8 mouse cellular contexts compared by ENCODE assay signal in genomic region chr5:140035025-140035330, GRCm38 (mm10).
DNase-seq lines count a peak whose midpoint lies in the region; ATAC-seq and TF ChIP-seq lines count a peak whose summit lies in the region.
"Had no signal": no experiment of that assay in that cellular context is flagged by ENCODE, and none has a peak within 500 bp of the region (broad histone marks: within the 10 kb centered on the region; RNA-seq: fewer than 3 reads in every experiment).

No protein-coding gene starts in this region.

- no peak overlapping the region for H3K27ac ChIP-seq in midbrain, postnatal 0 days (ENCODE audit: low read depth, low read length)
- no peak overlapping the region for H3K27ac ChIP-seq in midbrain, embryonic 10.5 days (replicated peaks)
- H3K27ac ChIP-seq in liver, adult 2 months (replicated peaks; ENCODE audit: insufficient read depth, low read depth, low read length), result no peak overlapping the region
- no peak overlapping the region for H3K27ac ChIP-seq in heart, embryonic 11.5 days (ENCODE audit: low read depth, low read length)

- no peaks in the 10 kb centered on the region for H3K4me1 ChIP-seq in midbrain, postnatal 0 days (ENCODE audit: insufficient read depth, low read length)
- H3K4me1 ChIP-seq in midbrain, embryonic 10.5 days, result peaks cover 10% of the 10 kb centered on the region
- no peaks in the 10 kb centered on the region for H3K4me1 ChIP-seq in liver, adult 2 months (ENCODE audit: control insufficient read depth, insufficient read depth, low read length)
- no peaks in the 10 kb centered on the region for H3K4me1 ChIP-seq in heart, embryonic 11.5 days (ENCODE audit: control insufficient read depth, insufficient read depth, low read length)

- peak; percentile 67 for TF ChIP-seq CTCF in midbrain, postnatal 0 days (IDR thresholded peaks at IDR 0.05)
- TF ChIP-seq CTCF in liver, adult 2 months (IDR thresholded peaks at IDR 0.05; ENCODE audit: low read depth, low read length), result peak; percentile 55

- peak; percentile 36 for DNase-seq in midbrain, postnatal 0 days (ENCODE audit: low spot score)
- DNase-seq in midbrain, embryonic 10.5 days (ENCODE audit: low spot score), result no peak
- peak; percentile 40 for DNase-seq in brain, adult 2 months (ENCODE audit: low read depth, low spot score)
- no peak for DNase-seq in liver, adult 2 months (ENCODE audit: extremely low read depth, low read depth, low spot score)
- peak; percentile 30 for DNase-seq in thymus, postnatal 14 days
- DNase-seq in left cerebral cortex, postnatal 36 days (ENCODE audit: low spot score in 2 of 2), result no peak
- DNase-seq: lung, adult 18-20 months had no signal

- TF ChIP-seq POLR2A in liver, adult 2 months (IDR thresholded peaks at IDR 0.05; ENCODE audit: extremely low read depth, insufficient read depth, low read length), result no peak

- intact Hi-C loops in left cerebral cortex, postnatal 36 days (cut with DNase I), result no loop called here

- ATAC-seq in midbrain, postnatal 0 days (ENCODE audit: low FRiP score), result no peak
- ATAC-seq in heart, embryonic 11.5 days (replicated peaks; ENCODE audit: insufficient number of reproducible peaks, low FRiP score, low TSS enrichment), result no peak

- H3K9me3 ChIP-seq in midbrain, postnatal 0 days (ENCODE audit: low read length), result no peaks in the 10 kb centered on the region
- H3K9me3 ChIP-seq in midbrain, embryonic 10.5 days (replicated peaks), result no peaks in the 10 kb centered on the region
- no peaks in the 10 kb centered on the region for H3K9me3 ChIP-seq in heart, embryonic 11.5 days (replicated peaks; ENCODE audit: control insufficient read depth, low read length)

- WGBS in midbrain, postnatal 0 days, result 24% methylated on average over 1 of the region's 1 CpGs
- WGBS in midbrain, embryonic 10.5 days, result 41% methylated on average over 1 of the region's 1 CpGs
- 37% methylated on average over 1 of the region's 1 CpGs for WGBS in liver, adult 2 months
- WGBS in heart, embryonic 11.5 days (ENCODE audit: insufficient replicate concordance), result 44% methylated on average over 1 of the region's 1 CpGs

- no peaks in the 10 kb centered on the region for H3K27me3 ChIP-seq in midbrain, postnatal 0 days (ENCODE audit: insufficient read depth, low read length)
- H3K27me3 ChIP-seq in midbrain, embryonic 10.5 days (ENCODE audit: low read depth, poor library complexity, severe bottlenecking), result no peaks in the 10 kb centered on the region; the same call in 1 of the 2 replicates
- no peaks in the 10 kb centered on the region for H3K27me3 ChIP-seq in liver, adult 2 months (ENCODE audit: control insufficient read depth, insufficient read depth, low read length)
- H3K27me3 ChIP-seq in heart, embryonic 11.5 days (ENCODE audit: control insufficient read depth, insufficient read depth, low read length), result peaks cover 9% of the 10 kb centered on the region; the same call in 1 of the 2 replicates

- H3K9ac ChIP-seq in midbrain, postnatal 0 days (replicated peaks; ENCODE audit: low read length, poor library complexity, severe bottlenecking), result no peak overlapping the region
- no peak overlapping the region for H3K9ac ChIP-seq in liver, adult 2 months (ENCODE audit: low read depth, low read length)
- no peak overlapping the region for H3K9ac ChIP-seq in heart, embryonic 11.5 days (ENCODE audit: low read depth, low read length)

- H3K36me3 ChIP-seq in midbrain, postnatal 0 days (ENCODE audit: insufficient read depth, low read length), result no peaks in the 10 kb centered on the region
- H3K36me3 ChIP-seq in midbrain, embryonic 10.5 days, result peaks cover 3% of the 10 kb centered on the region; the same call in 1 of the 2 replicates
- H3K36me3 ChIP-seq in liver, adult 2 months (ENCODE audit: control insufficient read depth, insufficient read depth, low read length), result no peaks in the 10 kb centered on the region
- no peaks in the 10 kb centered on the region for H3K36me3 ChIP-seq in heart, embryonic 11.5 days (ENCODE audit: control insufficient read depth, insufficient read depth, low read length)

- no peak overlapping the region for H3K4me2 ChIP-seq in midbrain, postnatal 0 days (ENCODE audit: low read depth, low read length, poor library complexity, severe bottlenecking)
- no peak overlapping the region for H3K4me2 ChIP-seq in heart, embryonic 11.5 days

- H3K4me3 ChIP-seq in midbrain, postnatal 0 days (ENCODE audit: low read depth, low read length), result no peak overlapping the region
- H3K4me3 ChIP-seq in midbrain, embryonic 10.5 days, result no peak overlapping the region
- no peak overlapping the region for H3K4me3 ChIP-seq in liver, adult 2 months (ENCODE audit: insufficient read depth, low read depth, low read length)
- H3K4me3 ChIP-seq in heart, embryonic 11.5 days (ENCODE audit: low read depth, low read length), result no peak overlapping the region

- no peaks in the 10 kb centered on the region for H3K79me2 ChIP-seq in liver, adult 2 months (ENCODE audit: control insufficient read depth, insufficient read depth, low read length)

Comparison
In these comparisons a context has a peak if more than half of its experiments do, and no peak if none do; other contexts are left out.
1. DNase-seq: peak in midbrain, postnatal 0 days (single experiment), brain, adult 2 months (single experiment) and thymus, postnatal 14 days (single experiment); none in midbrain, embryonic 10.5 days (single experiment), liver, adult 2 months (single experiment) and left cerebral cortex, postnatal 36 days (0 of 2).